Mouse (Mus musculus) spleen, postnatal 10 days (tissue): ENCODE results near the gene Tlr9.

ENCODE experiments used
- DNase-seq, 2 experiments: peaks; one replicate each; pipeline ENCODE4 v3.0.0; 2021 to 2022; ENCODE audit warnings: low spot score in 2 of 2

Gene Tlr9

GRCm38 (mm10) chr9:106222261-106222851 lies at the start of gene Tlr9:
TSS of gene Tlr9 (plus strand) at chr9:106222598.
- peak; percentile 22 to 55 for DNase-seq

DNA sequence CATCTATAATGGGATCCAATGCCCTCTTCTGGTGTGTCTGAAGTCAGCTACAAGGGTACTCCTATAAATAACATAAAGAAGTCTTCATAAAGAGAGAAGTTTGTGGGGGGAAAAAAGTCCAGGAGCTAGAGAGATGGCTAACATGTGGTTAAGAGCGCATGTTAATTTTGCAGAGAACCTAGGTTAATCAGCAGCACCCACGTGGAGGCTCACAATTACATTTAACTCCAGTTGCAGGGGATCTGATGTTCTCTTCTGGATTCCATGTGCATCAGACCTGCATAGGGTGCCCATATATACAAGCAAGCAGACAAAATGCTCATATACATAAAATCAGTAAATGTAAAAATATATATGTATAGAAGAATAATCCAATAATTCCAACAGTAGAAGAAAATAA lies 49.0 kb upstream of the Tlr9 start:
- DNase-seq = no peak

- DNase-seq = no peak
These were observed 46.7 kb upstream of the Tlr9 start for GRCm38 (mm10) chr9:106175552-106176200.

GRCm38 (mm10) chr9:106176769-106177168 lies 45.6 kb upstream of the Tlr9 start:
- DNase-seq = no peak

DNA sequence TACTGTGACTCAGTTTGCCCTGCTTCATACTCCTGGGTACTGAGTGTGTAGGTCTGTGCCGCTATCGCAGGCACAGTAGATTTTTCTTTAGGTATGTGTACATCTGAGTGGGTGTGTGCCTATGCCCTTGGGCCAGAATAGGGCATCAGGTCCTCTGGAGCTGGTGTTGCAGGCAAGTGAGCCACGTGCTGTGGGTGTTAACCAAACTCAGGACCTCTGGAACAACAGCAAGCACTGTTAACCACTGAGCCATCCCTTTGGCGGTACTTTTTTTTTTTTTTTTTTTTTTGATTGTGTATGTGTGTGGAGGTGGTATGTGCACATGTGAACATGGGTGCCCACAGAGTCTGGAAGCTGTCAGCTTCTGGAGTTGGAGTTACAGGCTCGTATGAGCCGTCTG lies 44.6 kb upstream of the Tlr9 start:
- no peak for DNase-seq

DNA sequence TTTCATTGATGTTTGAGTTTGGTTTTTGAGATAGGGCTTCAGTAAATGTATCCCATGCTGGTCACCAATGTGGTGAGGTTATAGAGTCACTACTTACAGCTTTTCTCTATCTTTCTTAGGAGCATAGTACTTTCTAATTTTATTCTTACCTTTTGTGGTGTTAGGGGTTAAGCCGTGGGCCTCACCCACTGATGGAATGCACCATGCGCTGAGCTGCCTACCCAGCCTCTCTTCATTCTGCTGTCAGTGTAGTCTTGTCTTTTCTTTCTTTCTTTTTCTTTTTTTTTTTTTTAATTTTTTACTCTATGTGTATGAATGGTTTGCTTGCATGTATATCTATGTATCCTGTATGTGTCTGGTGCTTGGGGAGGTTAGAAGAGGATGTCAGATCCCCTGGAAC lies 42.9 kb upstream of the Tlr9 start:
- DNase-seq = no peak

- DNase-seq = no peak
These were observed 42.4 kb upstream of the Tlr9 start for GRCm38 (mm10) chr9:106179964-106180363.

DNA sequence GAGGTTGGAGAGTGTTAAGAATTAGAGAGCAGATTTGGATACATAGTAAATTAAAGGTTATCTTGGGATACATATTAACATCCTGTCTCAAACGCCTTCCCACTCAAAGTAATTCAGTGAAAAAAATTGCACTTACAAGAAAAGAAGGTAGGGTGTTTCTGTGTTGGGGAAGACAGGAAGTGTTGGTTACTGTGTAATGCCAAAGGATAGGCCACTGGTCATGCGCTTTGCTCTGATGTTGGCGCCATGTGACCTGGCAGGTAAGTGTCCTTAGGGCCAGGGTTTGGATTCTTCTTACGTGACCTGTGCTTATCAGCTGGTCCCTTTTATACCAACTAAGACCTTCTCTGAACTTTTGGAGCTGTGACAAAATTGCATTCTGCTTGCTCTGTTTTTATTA lies 40.3 kb upstream of the Tlr9 start:
- no peak for DNase-seq

DNA sequence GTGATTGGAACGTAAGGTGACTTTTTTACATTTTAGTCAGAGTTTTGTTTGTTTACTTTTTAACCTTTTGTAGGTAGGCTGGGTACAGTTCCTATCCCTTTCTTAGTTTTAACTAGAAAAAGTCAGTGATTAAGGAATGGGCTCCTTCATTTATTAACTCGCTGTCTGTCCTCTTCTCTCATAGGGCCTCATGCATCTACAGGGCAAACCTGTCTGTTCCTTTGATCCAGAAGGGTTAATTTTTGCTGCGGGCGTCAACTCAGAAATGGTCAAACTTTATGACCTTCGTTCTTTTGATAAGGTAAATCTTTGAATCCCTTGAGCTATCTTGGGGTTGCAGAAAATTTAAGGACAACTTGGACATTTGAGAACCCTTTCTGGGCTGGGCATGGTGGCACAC lies 38.4 kb upstream of the Tlr9 start:
- DNase-seq = no peak

DNA sequence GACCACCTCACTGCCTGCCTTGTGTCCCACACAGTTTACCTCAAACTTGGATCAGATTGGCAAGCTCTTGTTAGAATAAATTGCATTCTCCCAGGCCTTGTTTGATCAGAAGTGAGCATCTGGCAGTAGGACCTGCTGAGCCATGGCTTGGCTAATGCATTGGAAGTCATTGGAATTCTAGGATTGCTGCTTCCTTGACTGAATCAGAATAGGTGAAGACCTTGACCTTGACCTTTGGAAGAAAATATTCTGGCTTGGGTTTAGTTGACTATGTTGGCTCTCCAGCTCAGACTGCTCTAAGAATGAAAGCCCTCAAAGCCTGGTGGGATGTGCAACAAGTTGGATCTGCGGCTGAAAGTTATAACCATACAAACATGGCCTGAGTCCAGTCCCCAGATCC lies 31.0 kb upstream of the Tlr9 start:
- DNase-seq = no peak

GRCm38 (mm10) chr9:106192024-106192423 lies 30.4 kb upstream of the Tlr9 start:
- no peak for DNase-seq

- DNase-seq = peak in 1 of 2 experiments; percentile 7
These were observed 29.4 kb upstream of the Tlr9 start for GRCm38 (mm10) chr9:106192998-106193397.

- DNase-seq = peak in 1 of 2 experiments; percentile 7
These were observed 28.2 kb upstream of the Tlr9 start for GRCm38 (mm10) chr9:106193930-106194807.

DNA sequence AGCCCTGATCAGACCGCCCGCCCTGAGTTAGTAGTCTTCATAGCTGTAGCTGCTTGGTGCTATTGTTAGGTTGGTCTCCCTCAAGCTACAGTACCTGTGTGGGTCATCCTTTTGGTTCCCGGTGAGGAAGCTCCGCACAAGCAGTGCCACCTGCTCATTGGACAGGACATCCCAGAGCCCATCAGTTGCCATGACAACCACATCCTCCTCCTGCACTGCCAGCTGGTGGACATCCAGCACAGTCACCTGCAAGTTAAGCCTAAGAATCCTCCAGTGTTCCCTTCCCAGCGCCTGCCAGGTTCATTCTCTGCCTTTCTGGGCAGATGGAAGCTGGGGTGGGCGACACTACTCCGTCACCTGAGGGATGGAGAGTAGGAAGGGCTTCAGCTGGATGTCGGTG lies 26.7 kb upstream of the Tlr9 start:
- DNase-seq = peak in 1 of 2 experiments; percentile 11

DNA sequence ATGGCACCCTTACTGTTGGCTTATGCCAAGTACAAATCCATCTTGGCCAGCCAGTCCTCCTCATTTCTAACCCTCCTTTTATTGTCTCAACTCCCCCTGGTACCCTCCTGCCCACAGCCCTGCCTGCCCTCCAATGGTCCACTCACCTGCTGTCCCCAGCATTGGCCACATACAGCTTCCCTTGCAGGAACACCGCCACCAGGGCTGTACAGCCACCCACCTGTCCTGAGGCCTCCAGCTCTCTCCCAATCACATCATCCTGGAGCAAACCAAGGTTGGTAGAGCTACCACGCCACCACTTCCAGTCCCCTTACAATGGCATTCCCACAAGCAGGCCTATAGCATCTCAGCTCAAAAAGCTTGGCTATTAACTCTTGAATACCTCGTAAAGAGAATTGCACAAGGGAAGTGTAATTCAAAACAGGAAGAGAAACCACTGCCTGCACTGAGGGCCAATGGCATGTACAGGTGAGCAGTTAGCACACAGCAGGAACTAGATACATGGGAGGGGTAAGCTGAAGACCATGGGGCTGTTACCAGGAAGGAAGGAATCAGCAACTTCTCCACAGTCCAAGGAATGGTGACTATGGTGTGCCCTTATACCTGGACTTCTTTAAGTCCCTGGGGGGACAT lies 25.2 kb upstream of the Tlr9 start:
- DNase-seq = peak in 1 of 2 experiments; percentile 27

- peak in 1 of 2 experiments; percentile 19 for DNase-seq
These were observed 24.7 kb upstream of the Tlr9 start for GRCm38 (mm10) chr9:106197732-106198131.

GRCm38 (mm10) chr9:106198962-106199458 lies 23.4 kb upstream of the Tlr9 start:
- DNase-seq = peak; percentile 64 to 83

GRCm38 (mm10) chr9:106199535-106200272 lies 22.7 kb upstream of the Tlr9 start, which contains the start of gene Ppm1m:
TSS of gene Ppm1m (minus strand) at chr9:106199746.
- DNase-seq = peak in 1 of 2 experiments; percentile 19

GRCm38 (mm10) chr9:106201895-106202294 lies 20.5 kb upstream of the Tlr9 start:
- no peak for DNase-seq

DNA sequence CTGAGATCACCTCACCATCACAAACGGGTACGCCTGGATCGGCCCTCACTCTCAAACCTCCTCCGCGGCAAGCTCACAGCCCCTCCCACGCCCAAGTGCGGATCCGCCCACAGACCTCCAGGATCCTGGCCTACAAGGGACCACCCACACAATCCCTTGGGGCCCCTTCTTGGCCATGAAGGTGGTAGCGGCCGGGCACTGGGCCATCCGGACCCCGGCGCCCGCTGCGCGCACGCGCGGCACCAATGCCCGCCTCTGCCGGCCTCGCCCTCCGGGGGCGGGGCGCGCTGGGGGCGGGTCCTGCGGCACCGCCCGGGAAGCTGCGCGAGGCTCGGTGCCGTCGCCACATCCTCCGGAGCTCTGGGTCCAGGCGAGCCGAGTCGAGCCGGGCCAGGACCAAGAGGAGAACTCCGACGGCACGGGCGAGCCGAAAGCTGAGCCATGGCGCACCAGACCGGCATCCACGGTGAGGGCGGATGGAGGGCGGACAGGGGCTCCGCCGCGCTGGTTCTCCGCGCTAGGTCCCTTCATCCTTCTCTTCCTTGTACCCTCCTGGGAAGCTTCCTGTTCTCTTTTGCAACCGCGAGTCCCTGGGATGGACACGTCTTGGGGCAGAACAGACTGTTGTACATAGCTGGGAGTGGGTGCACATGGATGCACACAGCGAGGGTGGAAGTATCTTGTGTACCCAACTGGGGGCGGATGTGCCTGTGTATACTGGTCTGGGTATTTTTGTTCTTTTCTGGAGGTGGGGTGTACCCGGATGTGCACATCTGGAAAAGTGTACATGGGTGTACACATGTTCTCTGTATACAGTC lies 19.4 kb upstream of the Tlr9 start, which contains the start of gene Twf2:
Gene Twf2 (plus strand): TSS at position 290 of the 818 bp plus-strand sequence.
- peak; percentile 80 to 88 for DNase-seq
